Mouse (Mus musculus): Measurements from ENCODE around the gene Tiprl. TPM values are rescaled to one million over a fixed set of nuclear protein-coding genes. Genes with fewer than 3 reads are reported as not detected.

Tiprl gene
- polyA plus RNA-seq, 1 experiment from 2014 or later = 100 TPM

DNA sequence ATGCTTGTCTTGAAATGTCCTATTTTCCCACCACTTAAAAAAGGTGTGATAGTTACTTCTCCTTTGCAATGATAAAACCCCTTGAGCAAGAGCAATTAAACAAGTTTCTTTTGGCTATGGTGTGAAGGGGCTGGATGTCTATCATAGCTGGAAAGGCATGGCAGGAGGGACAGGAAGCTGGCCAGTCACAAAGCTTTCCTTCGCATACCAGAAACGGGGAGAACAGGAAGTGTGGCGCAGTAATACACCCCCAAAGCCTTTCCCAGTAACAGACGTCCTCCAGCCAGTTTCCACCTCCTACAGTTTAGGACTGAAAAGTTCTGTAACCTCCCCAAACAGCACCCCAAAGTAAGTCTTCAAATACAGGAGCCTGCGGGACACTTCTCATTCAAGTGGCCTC lies 66.6 kb downstream of the Tiprl start:
- Histone ChIP-seq H3K36me3 (ENCODE audit: insufficient read depth, low read length) (no peaks in the 10 kb centered on the region), H3K4me1 (replicated peaks; ENCODE audit: insufficient read depth, low read length) (no peaks in the 10 kb centered on the region), H3K4me3 (replicated peaks; ENCODE audit: low read depth, low read length) (no peak overlapping the region), H3K9ac (ENCODE audit: low read depth, low read length) (no peak overlapping the region), H3K27ac (no peak overlapping the region), H3K27me3 (ENCODE audit: insufficient read depth, low read length) (no peaks in the 10 kb centered on the region), H3K9me3 (replicated peaks; ENCODE audit: low read length) (no peaks in the 10 kb centered on the region), H3K4me2 (ENCODE audit: low read length) (no peak overlapping the region)
- WGBS = 73% methylated on average over 5 of the region's 5 CpGs
- no peak for DNase-seq (ENCODE audit: low spot score)
- TF ChIP-seq CTCF (IDR thresholded peaks at IDR 0.05; ENCODE audit: low read depth) = no peak
- no peak for ATAC-seq (replicated peaks; ENCODE audit: low FRiP score, low read depth)

DNA sequence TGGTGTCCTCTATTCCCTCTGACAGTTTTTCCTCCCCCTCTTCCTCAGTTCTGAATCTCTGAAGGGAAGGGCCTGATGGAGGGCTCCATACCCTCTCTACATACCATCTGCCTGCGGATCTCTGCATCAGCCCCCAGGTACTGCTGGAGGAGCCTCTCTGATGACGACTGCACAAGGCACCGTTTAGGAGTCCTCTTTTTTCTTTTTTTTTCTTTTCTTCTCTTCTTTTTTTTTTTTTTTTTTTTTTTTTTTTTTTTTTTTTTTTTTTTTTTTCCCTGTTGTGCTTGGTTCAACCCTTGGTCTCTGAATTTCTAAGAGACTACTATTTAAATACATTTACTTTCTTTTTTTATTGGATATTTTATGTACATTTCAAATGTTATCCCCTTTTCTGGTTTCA lies 67.3 kb downstream of the Tiprl start:
- DNase-seq (ENCODE audit: low spot score) (no peak), ATAC-seq (replicated peaks; ENCODE audit: low FRiP score, low read depth) (no peak)
- no peaks in the 10 kb centered on the region for H3K9me3 ChIP-seq (replicated peaks; ENCODE audit: low read length)
- H3K36me3 ChIP-seq (ENCODE audit: insufficient read depth, low read length) = no peaks in the 10 kb centered on the region
- 81% methylated on average over 3 of the region's 3 CpGs for WGBS
- no peak overlapping the region for H3K4me2 ChIP-seq (ENCODE audit: low read length)
- no peak overlapping the region for H3K4me3 ChIP-seq (replicated peaks; ENCODE audit: low read depth, low read length)
- H3K27me3 ChIP-seq (ENCODE audit: insufficient read depth, low read length) = no peaks in the 10 kb centered on the region
- H3K27ac ChIP-seq = no peak overlapping the region
- no peaks in the 10 kb centered on the region for H3K4me1 ChIP-seq (replicated peaks; ENCODE audit: insufficient read depth, low read length)
- no peak for TF ChIP-seq CTCF (IDR thresholded peaks at IDR 0.05; ENCODE audit: low read depth)
- H3K9ac ChIP-seq (ENCODE audit: low read depth, low read length) = no peak overlapping the region

DNA sequence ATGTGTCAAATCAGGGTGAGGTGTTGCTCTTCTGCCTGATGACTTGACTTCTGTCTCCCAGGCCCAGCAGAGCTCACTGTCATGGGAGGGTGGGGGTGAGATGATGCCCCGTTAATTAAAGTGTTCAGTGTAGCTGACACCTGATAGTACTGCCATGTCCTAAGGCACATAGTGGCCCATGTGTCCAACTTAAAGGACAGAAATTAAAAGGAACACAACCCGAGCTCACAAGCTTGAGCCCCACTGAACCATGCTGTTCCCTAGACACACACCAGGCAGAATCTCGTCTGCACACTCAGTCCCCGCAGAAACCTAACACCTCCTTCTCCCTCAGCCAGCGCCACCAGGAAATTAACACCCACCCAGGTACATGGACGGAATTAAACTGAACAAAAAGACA lies 71.9 kb downstream of the Tiprl start:
- no peak for TF ChIP-seq CTCF (IDR thresholded peaks at IDR 0.05; ENCODE audit: low read depth)
- H3K4me2 ChIP-seq (ENCODE audit: low read length) = no peak overlapping the region

More for the DNA sequence above, 71.9 kb downstream of the Tiprl start:
- Histone ChIP-seq H3K9ac (ENCODE audit: low read depth, low read length) (no peak overlapping the region), H3K4me1 (replicated peaks; ENCODE audit: insufficient read depth, low read length) (no peaks in the 10 kb centered on the region), H3K27me3 (ENCODE audit: insufficient read depth, low read length) (no peaks in the 10 kb centered on the region), H3K9me3 (replicated peaks; ENCODE audit: low read length) (no peaks in the 10 kb centered on the region), H3K4me3 (replicated peaks; ENCODE audit: low read depth, low read length) (no peak overlapping the region), H3K36me3 (ENCODE audit: insufficient read depth, low read length) (no peaks in the 10 kb centered on the region), H3K27ac (no peak overlapping the region)
- 37% methylated on average over 6 of the region's 6 CpGs for WGBS
- ATAC-seq (replicated peaks; ENCODE audit: low FRiP score, low read depth) = no peak
- no peak for DNase-seq (ENCODE audit: low spot score)

Other genes with a start within 250 kb of the Tiprl start
- not detected in 2 replicates for gene Tbx19, start 76.2 kb downstream of the Tiprl start, polyA plus RNA-seq (2015; fragmentation: Nextera tagmentation; extraction: Ambion mirVana)
- gene Sft2d2, start 42.6 kb downstream of the Tiprl start, polyA plus RNA-seq (2015; fragmentation: Nextera tagmentation; extraction: Ambion mirVana) = 21.2 and 21.4 TPM in 2 replicates
- 0.87 and 0.94 TPM in 2 replicates for gene Gpr161, start 58.8 kb upstream of the Tiprl start, polyA plus RNA-seq (2015; fragmentation: Nextera tagmentation; extraction: Ambion mirVana)
- 20.6 and 22.7 TPM in 2 replicates for gene Dcaf6, start 223.5 kb upstream of the Tiprl start, polyA plus RNA-seq (2015; fragmentation: Nextera tagmentation; extraction: Ambion mirVana)
- 750 and 780 TPM in 2 replicates for gene Mpc2, start 223.6 kb upstream of the Tiprl start, polyA plus RNA-seq (2015; fragmentation: Nextera tagmentation; extraction: Ambion mirVana)
- gene Adcy10, start 248.2 kb upstream of the Tiprl start, polyA plus RNA-seq (2015; fragmentation: Nextera tagmentation; extraction: Ambion mirVana) = 0.23 TPM in 1 of 2 replicates, not detected in the other

Data from kidney, postnatal 0 days (tissue).